Mouse (Mus musculus) adrenal gland, adult 2 months (tissue): Measurements from ENCODE around the gene Slc2a4. TPM values are rescaled to one million over a fixed set of nuclear protein-coding genes. Genes with fewer than 3 reads are reported as not detected.
"Not testable (repeated sequence)": the region's sequence is repeated elsewhere in the genome, so short reads cannot be mapped to it uniquely, and the experiment has no call there.

ENCODE experiments used
- DNase-seq: peaks from one replicate; pipeline ENCODE4 v3.0.0; 2021
- polyA plus RNA-seq: library from polyadenylated mRNA; depleted of rRNA; stranded (reverse); fragments of >200 nt; gene quantifications from 2 replicates; pipeline ENCODE4 v1.2.3, GENCODE M21; 2012
- total RNA-seq, 2 experiments: library from RNA; stranded (reverse); gene quantifications; 2 replicates each; pipeline ENCODE4 v1.2.3; 2021

Slc2a4 gene
- total and polyA plus RNA-seq, 3 experiments = 84.2 to 142 (median 119) TPM

DNA sequence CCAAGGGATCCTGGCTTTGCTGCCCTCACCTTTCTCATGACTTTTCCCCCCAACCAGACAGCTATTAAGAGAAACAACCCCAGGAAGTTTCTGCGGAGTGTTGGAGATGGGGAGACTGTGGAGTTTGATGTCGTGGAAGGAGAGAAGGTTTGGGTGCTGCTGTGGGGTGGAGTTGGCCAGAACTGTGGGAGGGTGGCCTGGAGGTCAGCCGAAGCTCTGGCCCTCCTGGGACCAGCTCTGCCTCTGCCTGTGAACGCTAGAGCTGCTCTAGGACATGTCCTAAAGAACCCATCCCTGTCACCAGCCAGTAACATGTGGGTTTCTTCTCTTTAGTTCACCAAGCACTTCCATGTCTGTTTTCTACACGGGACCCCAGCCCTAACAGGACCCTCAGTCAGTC is 8.8 kb downstream of the Slc2a4 start:
- DNase-seq = peak; percentile 10

DNA sequence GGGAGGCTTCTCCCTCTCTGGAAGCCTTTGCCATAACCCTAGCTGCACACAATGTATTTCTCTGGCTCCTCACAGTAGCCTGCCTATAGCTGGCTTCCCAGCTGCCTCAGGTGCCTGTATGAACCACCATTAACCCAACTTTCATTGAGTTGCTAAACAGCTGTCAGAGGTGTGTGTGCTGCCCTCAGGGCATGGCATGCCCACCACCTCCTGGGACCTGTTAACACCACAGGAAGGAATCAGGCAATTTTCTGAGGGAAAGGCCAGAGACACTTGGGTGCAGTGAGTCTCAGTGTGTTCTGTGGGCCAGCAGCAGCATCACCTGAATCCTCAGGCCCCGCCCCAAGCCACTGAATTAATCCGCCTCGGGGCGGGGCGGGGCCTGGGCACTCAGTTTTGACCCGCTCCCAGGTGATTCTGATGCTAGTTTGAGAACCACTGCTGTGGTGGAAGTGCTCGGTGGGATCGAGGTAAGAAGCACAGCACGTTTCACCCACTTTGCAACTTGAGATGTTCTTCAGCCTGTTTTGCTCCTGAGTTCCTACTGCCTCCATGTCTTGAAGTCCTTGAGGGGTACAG is 9.5 kb downstream of the Slc2a4 start:
- no peak for DNase-seq

DNA sequence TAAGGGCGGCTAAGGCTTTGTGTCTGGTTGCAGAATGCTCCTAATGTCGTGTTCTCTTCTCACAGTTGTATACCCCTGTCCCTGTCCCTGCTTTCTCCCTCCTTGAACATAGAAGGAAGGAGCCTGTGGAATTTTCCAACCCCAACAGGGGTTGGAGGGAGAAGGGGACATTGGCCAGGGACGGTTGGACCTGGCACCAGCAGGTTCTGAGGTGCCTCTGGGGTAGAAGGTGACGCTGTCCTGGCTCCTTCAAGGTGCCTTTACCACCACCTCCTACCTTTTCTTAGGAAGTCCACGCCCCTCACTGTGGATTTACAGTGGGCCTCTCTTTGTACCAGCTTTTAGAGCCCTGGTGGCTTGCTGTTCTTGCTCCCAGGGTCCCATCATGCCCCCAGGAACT is 10.2 kb downstream of the Slc2a4 start:
- no peak for DNase-seq

DNA sequence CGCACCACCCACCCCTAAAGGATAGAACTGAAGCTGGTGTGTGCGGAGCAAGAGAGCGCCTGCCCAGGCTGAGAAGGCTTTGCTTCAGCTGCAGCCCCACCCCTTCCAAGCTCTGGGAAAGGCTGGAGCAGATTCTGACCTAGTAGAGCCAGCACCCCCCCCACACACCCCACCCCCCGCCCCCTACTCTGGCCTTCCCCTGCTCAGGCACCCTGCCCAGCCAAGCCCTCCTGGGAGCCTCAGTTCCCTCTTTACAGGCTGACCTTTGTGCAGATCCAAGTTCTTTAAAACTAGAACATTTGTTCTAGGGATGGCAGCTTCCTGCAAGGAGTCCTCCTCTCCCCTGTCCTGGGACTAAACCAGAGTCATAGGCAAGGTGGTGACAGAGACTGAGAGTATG is 10.6 kb downstream of the Slc2a4 start:
- DNase-seq = peak; percentile 59

DNA sequence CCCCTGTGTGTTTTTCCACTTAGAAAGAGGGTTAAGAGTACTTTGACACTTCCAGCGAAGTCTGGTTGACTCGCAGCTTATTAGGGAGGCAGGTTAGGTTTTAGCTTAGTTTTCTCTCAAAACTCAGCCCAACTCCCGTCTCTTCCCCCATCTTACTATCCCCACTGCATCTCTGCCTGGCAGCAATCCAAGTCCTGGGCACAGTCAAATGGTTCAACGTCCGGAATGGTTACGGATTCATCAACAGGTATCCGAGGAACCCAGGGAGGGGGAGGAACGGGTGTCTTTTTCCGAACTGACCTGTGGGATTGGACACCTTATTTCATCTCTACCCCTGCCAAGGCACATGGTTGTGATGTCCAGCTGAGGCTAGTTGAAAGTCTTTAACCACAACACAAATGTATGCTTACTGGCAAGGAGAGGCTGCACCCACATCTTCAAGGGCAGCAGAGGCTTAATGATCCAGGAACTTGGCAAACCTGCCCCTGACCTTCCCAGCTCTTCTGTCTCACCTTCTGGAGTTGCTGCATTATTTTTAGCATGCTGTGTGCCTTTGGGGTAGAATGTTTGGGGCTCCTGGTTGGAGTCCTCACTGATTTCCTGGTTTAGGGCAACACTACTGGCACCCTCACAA is 11.2 kb downstream of the Slc2a4 start:
- no peak for DNase-seq

DNA sequence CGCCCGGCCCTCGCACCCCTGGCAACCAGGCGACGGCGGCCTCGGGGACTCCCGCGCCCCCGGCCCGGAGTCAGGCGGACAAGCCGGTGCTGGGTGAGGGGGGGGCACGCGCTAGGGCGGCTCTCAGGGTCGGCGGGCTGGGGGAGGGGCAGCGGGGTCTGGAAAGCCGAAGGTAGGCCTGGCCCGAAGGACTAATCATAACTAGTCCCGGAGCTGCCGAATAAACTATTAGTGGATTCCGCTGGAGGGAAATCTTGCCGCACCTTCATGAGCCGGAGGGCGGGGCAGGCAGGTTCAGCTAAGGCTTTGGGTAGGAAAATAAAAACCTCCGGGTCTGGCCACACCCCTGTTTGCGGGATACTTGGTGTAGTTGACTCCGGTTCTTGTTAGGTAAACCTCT is 11.8 kb downstream of the Slc2a4 start:
- DNase-seq = no peak

DNA sequence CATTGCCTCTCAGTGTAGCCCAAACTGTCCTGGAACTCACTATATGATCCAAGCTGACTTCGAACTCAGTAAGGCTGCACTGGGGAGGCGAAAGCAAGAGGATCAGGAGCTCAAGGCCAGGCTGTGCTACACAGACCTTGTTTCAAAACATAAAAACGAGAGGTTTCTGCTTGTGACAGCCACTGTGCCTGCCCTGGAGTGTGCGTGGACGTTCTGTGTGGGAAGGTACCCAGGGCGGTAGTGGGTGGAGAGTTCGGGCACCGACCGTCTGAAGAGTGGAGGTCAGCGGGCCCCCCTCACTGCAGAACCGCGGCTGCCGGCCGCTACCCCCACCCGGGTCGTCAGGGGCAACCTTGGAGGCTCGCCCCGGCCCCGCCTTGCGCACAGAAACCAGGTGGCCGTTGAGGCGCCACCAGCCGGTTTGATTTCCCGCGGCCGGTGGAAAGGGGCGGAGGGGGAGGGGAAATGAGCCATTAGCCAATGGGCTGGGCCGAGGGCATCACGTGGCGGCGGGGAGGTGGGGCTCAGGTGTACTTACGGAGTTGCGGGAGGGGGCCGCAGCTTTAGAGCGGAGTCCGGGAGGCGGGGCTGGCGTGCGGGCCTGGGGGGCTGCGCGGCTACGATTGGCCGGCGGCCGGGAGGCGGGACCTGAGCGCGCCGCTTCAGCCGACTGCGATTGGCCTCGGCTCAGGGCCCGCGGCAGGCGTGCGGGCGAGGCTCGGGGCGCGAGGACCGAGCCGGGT is 12.7 kb downstream of the Slc2a4 start, which contains the start of gene Ybx2:
Ybx2 (plus strand) TSS at position 660 of the 743 bp plus-strand sequence.
- DNase-seq = peak; percentile 92

DNA sequence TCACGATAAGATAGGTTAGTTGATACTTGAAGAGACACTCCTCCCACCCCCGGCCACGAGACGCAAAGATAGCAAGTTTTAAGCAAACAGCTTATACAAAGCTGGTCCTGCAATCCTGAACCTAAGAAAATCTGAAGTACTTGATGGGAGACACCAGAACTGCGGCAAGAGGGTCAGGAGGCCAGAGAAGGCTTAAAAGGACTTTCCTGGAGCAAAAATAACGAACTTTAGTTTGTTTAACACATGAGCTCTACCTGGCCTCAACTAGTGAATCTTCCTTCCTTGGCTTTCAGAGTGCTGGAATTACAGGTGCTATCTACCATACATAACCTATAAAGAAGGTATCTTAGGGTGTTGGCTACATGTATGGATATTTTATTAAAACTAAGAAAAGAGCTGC is 13.3 kb downstream of the Slc2a4 start:
- no peak for DNase-seq

DNA sequence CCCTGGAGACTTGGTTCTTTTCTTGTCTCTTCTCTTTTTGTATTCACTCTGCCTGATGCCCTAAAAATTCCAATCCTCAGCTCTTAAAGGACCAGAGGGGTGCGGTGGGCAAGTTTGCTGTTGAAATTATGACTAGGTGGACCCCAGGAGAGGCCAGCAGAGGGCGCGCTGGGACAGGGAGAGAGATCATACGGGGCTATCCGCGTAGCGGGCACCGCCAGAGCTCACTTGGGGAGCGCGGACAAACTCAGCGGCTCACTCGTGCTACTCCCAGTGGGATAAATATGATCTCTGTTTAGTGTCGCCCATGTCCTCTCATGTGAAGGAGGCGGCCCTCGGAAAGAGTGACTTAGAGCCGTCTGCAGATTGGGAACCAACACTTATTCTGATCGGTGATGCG is 13.8 kb downstream of the Slc2a4 start:
- DNase-seq = peak; percentile 91

DNA sequence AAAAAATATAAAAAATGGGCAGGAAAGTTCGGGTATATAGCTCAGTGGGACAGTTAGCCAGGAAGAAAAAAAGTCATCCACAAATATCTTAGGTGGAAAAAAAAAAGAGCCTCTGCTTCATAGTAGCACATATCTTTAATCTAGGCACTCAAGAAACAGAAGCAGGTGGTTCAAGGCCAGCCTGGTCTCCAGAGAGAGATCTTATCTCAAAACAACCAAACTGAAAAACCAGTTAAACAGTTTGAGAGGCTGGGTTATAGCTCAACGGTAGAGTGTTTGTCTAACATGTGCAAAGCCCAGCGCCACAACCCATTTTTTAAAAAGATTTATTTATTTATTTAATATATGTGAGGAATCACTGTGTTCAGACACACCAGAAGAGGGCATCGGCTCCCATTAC is 14.9 kb downstream of the Slc2a4 start:
- no peak for DNase-seq

DNA sequence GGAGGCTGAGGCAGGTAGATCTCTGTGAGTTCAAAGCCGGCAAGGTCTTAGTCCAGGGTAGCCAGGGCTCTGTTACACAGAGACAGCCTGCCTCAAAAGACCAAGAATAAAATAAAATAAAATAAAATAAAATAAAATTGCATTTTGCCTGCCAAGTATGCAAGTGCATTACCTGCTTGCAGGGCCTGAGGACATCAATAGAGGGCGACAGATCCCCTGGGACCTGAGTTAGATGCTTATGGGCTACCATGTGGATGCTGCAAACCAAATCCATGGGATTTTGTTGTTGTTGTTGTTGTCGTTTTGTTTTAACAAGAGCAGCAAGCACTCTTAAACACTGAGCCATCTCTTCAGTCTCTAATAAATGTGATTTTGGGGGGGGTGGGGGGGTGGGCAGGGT is 15.7 kb downstream of the Slc2a4 start:
- no peak for DNase-seq

DNA sequence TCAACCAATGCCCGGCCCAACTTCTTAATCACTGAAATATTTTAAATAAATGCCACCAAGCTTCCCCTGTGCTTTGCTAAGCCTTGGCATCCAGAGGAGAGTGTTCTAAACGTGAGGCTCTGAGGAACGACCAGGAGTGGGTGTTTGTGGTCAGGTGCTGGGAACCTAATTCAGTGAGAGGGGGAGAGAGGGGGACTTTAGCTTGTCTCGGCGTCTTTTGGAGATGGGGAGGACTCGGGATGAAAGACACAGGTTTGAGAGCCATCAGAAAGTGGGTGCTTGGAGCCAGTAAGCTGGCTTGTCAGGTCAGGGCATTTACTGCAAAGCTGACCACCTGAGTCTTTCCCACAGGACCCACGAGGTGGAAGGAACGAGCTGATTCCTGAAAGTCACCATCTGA is 16.2 kb downstream of the Slc2a4 start:
- DNase-seq = no peak

DNA sequence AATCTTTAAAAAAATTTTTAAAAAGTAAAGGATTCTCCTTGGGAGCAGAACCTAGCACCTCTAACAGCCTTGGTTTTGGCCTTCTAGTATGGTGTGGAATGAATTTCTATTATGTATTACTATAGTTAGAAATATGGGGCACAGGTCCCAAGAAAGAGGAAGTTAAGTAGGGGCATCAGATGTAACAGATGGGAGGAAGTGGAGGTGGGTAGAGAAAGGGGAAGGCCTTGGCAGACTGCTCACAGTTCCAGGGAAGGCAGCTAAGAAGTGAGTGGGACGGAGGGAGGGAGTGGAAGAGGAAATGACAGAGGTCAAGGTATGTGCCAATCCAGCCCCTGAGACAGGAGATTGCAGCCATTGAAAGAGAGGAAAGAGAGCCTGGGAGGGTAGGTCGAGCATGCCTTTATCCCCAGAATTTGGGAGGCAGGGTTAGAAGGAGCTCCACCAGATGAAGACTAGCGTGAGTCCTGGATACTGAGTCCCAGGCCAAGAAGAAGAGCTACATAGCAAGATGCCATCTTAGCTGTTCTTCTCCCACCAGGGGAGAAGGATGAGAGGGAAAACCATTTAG is 16.9 kb downstream of the Slc2a4 start:
- DNase-seq = no peak

DNA sequence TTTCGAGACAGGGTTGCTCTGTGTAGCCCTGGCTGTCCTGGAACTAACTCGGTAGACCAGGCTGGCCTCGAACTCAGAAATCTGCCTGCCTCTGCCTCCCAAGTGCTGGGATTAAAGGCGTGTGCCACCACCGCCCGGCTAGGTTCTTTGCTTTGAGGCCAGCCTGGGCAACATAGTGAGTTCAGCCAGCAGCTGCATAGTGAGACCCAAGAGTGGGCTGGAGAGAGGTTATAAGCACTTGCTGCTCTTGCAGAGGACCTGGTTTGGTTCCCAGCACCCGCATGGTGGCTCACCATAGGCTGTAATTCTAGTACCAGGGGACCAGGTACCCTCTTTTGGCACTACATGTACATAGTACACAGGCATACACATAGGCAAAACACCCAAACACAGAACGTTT is 17.8 kb downstream of the Slc2a4 start:
- not testable (repeated sequence) for DNase-seq

DNA sequence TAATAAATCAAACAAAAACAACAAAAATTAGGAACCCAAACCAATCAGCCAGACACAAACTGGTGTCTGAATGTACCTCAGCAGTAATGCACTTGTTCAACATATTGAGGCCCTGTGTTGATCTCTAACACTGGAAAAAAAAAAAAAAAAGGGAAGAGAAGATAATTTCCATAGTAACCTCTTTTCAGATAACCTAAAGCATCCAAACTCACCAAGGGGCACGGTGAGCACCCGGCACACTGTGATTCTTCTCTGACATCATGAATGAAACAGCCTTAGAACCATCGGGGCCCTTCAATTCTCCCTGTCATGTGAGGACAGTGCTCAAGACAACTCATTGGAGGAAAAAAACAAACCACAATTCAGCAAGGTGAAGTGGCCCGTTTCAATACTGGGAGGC is 18.3 kb downstream of the Slc2a4 start:
- no peak for DNase-seq

DNA sequence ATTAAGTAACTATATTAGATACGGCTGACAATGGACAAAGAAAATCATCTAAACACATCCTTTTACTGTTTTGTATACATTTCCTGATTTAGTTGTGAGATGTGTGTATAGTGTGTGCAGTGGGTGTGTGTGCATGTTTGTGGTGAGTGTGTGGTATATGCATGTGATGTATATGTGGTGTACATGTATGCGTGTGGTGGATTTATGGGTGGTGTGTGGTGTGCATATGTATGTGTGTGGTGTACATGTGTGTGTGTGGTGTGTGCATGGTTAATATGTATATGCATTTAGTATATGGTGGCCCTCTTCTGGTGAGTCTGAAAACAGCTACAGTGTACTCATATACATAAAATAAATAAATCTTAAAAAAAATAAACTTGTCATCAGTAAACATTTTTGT is 20.5 kb downstream of the Slc2a4 start:
- no peak for DNase-seq

DNA sequence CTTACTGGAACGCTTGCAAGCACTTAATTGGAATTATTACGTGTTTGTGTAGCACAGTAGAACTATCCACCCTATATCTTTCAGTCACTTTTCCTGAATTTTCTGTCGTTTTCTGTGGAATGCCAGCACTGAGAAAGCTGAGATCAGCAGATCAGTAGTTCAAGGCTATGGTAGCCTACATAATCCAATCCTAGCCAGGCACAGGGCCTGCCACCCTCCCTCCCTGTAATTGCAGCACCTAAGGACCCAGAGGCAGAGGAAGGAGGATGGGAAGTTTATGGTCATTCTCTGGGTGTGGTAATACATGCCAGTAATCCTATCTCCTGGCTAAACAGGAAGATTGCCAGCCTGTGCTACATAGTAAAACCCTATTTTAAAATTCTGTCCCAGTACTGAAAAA is 25.2 kb downstream of the Slc2a4 start:
- no peak for DNase-seq

DNA sequence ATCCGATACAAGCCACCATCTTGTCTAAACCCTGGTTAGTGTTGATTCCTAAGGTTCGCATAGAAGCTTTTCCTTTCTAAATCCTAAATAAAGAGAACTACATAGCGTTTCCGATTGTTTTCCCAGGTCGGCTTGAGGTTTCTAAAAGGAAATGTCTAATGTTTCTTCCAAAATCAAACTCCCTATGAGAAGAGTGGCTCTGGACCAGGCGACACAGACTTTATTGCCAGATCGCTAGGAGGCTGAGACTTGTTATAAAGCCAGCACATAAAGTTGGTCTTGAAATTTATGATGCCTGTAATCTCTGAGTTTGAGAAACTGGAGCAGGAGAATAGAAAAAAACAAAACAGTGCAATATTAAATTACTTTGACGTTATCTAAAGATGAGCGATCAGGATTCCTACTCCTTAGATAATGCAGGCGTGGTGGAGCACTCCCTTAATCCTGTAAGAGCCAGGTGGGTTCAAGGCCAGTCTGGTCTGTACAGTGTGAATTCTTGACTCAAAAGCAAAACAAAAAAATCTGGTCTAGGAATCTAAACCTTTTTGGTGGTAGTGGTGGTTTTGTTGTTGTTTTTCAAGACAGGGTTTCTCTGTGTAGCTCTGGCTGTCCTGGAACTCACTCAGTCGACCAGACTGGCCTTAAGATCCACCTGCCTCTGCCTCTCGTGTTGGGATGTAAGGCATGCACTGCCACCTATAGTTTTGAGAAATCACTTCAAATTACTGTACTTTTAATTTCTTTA is 25.8 kb downstream of the Slc2a4 start:
- no peak for DNase-seq

DNA sequence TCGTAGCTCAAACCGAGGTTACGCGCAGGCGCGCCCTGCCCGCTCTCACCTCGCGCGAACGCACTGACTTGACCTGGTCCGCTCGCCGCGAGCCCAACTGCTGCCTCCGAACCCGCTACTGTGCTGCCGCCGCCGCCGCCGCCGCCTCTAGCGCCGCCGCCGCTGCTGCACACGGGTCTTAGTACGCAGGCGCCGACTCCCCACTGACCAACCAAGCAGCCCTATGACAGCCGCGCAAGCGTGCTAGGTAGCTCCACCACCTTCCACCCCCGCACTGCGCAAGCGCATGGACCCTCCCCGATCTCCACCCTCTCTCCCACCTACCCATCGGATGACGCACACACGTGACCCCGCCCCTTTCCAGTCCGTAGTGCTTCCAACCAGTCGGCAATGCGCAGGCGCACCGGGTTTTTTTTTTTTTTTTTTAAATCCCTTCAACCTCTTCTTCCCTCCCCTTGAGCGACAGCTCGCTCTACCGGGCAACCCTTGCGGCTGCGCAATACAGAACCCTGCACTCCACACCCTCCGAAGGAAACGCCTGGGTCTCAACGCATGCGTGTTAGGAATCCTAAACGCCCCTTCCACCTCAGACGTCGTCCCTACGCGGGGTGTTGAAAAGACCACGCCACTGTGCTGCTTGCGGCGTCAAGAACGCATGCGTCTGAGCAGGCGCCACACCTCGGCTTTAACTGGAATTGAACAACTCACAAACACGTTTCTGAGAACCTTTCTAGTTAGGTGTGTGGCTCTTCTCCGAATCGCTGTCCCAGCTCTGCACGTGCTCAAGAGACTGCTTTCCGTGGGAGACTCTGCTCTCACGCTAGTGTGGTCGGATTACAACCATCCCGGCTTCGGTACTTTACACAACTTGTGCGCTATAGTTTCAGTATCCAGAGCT is 26.6 kb downstream of the Slc2a4 start, which contains the start of gene Eif5a:
Eif5a (minus strand) TSS at position 845 of the 898 bp plus-strand sequence.
- peak; percentile 100 for DNase-seq

DNA sequence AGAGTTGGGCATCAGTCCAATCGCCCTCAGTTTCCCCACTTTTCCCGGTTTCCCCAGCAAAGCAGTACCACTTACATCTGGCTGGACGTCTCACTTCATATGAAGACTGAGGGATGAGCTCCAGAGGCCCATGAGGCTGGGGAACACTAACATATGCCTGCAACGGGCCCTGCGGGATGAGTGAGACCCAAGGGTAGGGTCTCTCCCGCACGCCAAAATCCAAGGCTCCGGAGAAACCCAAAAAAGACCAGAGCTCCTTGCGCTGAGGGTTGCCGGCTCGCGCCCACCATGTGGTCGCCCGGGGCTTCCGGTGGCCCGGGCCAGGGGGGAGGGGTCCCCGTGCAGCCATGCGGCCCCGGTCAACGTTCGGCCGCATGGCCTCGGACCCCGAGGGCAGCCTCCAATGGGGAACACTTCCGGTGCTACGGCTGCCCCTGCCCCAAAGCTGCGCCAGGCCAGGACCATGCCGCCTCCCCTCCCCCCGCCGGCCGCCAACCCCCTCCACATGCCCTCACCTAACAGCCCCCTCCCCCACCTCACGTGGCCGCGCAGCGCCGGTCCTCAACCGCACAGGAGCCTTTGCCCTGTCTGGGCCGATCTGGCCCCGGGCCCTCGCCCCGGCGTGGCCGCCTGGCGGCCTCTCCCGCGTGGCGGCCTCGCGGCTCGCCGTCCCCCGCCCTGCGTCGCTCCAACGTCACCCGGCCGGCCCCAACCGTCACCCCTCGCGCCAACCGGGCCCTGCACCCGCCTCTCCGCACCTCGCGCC is 27.5 kb downstream of the Slc2a4 start:
- peak; percentile 75 for DNase-seq
